Mouse (Mus musculus) MEL (cell line): ENCODE data around the gene Hsd17b3. TPM values are rescaled to one million over a fixed set of nuclear protein-coding genes. Genes with fewer than 3 reads are reported as not detected.
A peak's percentile ranks its signal among the peaks of the same experiment; 100 is the strongest.

Experiments
- DNase-seq: peaks from one replicate; pipeline ENCODE4 v3.0.0; 2011; ENCODE audit warnings: low read depth, low spot score
- H3K27ac ChIP-seq: 2 replicates; pipeline ENCODE4 v1.5.1; 2012; ENCODE audit warnings: low read depth, mild to moderate bottlenecking, control low read depth, low read length, moderate library complexity; ENCODE audit not compliant: control insufficient read depth
- H3K27me3 ChIP-seq, 2 experiments: fragments of 150-350 bp in 1 of 2; sonication (generic) in 1 of 2; 2 replicates each; pipeline ENCODE4 v1.6.1; 2012; ENCODE audit warnings: low read length in 2 of 2, mild to moderate bottlenecking in 2 of 2, improper control_type of control experiment in 1 of 2, moderate library complexity in 1 of 2; ENCODE audit not compliant: insufficient read depth in 2 of 2, control insufficient read depth in 1 of 2
- H3K36me3 ChIP-seq, 2 experiments: 2 replicates each; pipeline ENCODE4 v1.6.1; 2012 to 2014; ENCODE audit warnings: low read length in 2 of 2, improper control_type of control experiment in 1 of 2, inconsistent platforms in 1 of 2, mild to moderate bottlenecking in 1 of 2; ENCODE audit not compliant: insufficient read depth in 2 of 2, control insufficient read depth in 1 of 2
- H3K4me1 ChIP-seq, 2 experiments: fragments of 150-350 bp in 1 of 2; sonication (generic) in 1 of 2; 2 replicates each; pipeline ENCODE4 v1.6.1; 2012; ENCODE audit warnings: low read length in 2 of 2, improper control_type of control experiment in 1 of 2, mild to moderate bottlenecking in 1 of 2; ENCODE audit not compliant: insufficient read depth in 2 of 2, control insufficient read depth in 1 of 2
- H3K4me3 ChIP-seq, 2 experiments: fragments of 150-350 bp in 1 of 2; sonication (generic) in 1 of 2; 2 replicates each; pipeline ENCODE4 v1.5.1; 2012; ENCODE audit warnings: low read depth in 2 of 2, low read length in 2 of 2, mild to moderate bottlenecking in 2 of 2, moderate library complexity in 2 of 2, control low read depth in 1 of 2, improper control_type of control experiment in 1 of 2; ENCODE audit not compliant: control insufficient read depth in 1 of 2, insufficient read depth in 1 of 2
- H3K79me2 ChIP-seq: 2 replicates; pipeline ENCODE4 v1.6.1; 2012; ENCODE audit warnings: mild to moderate bottlenecking, low read length, moderate library complexity; ENCODE audit not compliant: control insufficient read depth, poor library complexity, insufficient read depth
- H3K9ac ChIP-seq: 2 replicates; pipeline ENCODE4 v1.6.1; 2012; ENCODE audit warnings: low read depth, mild to moderate bottlenecking, control low read depth, low read length, moderate library complexity; ENCODE audit not compliant: control insufficient read depth, poor library complexity, severe bottlenecking
- H3K9me3 ChIP-seq: fragments of 150-350 bp; sonication (generic); replicated peaks from 2 replicates; pipeline ENCODE4 v1.6.1; 2012; ENCODE audit warnings: mild to moderate bottlenecking, low read length, improper control_type of control experiment, moderate library complexity; ENCODE audit not compliant: insufficient read depth
- CHD1 ChIP-seq: IDR thresholded peaks from 2 replicates; pipeline ENCODE4 v1.6.1; 2012; ENCODE audit warnings: low read depth, mild to moderate bottlenecking, inconsistent platforms, low read length, improper control_type of control experiment
- CHD2 ChIP-seq: IDR thresholded peaks from 2 replicates; pipeline ENCODE4 v1.6.1; 2011; ENCODE audit warnings: low read length, improper control_type of control experiment
- CTCF ChIP-seq, 3 experiments: IDR thresholded peaks in 2 of 3; conservative IDR thresholded peaks in 1 of 3; 2 replicates each; pipeline ENCODE4 v1.5.1; 2011 to 2012; ENCODE audit warnings: low read length in 3 of 3, low read depth in 2 of 3, mild to moderate bottlenecking in 2 of 3, improper control_type of control experiment in 1 of 3, inconsistent platforms in 1 of 3, mixed read lengths in 1 of 3, moderate library complexity in 1 of 3; ENCODE audit not compliant: control insufficient read depth in 1 of 3, insufficient read depth in 1 of 3, poor library complexity in 1 of 3, severe bottlenecking in 1 of 3
- ELF1 ChIP-seq: IDR thresholded peaks from 2 replicates; pipeline ENCODE4 v1.6.1; 2014; ENCODE audit warnings: low read depth, mild to moderate bottlenecking, inconsistent platforms, low read length, improper control_type of control experiment, moderate library complexity
- EP300 ChIP-seq, 2 experiments: IDR thresholded peaks; 2 replicates each; pipeline ENCODE4 v1.6.1; 2011; ENCODE audit warnings: improper control_type of control experiment in 2 of 2, low read length in 2 of 2, low read depth in 1 of 2, mild to moderate bottlenecking in 1 of 2
- GABPA ChIP-seq: IDR thresholded peaks from 2 replicates; pipeline ENCODE4 v1.6.1; 2012; ENCODE audit warnings: low read depth, mild to moderate bottlenecking, inconsistent platforms, low read length, improper control_type of control experiment, moderate library complexity
- GATA1 ChIP-seq: IDR thresholded peaks from 2 replicates; pipeline ENCODE4 v1.6.1; 2011; ENCODE audit warnings: low read depth, low read length, improper control_type of control experiment
- HCFC1 ChIP-seq: IDR thresholded peaks from 2 replicates; pipeline ENCODE4 v1.6.1; 2012; ENCODE audit warnings: low read depth, mild to moderate bottlenecking, inconsistent platforms, low read length, improper control_type of control experiment, moderate library complexity
- KAT2A ChIP-seq: conservative IDR thresholded peaks from 2 replicates; pipeline ENCODE4 v1.6.1; 2012; ENCODE audit warnings: low read depth, low read length, improper control_type of control experiment, inconsistent platforms
- MAFK ChIP-seq: IDR thresholded peaks from 2 replicates; pipeline ENCODE4 v1.6.1; 2011; ENCODE audit warnings: low read depth, mild to moderate bottlenecking, low read length, improper control_type of control experiment, borderline replicate concordance
- MEF2A ChIP-seq: IDR thresholded peaks from 2 replicates; pipeline ENCODE4 v1.6.1; 2014; ENCODE audit warnings: low read depth, mild to moderate bottlenecking, inconsistent platforms, low read length, improper control_type of control experiment; ENCODE audit not compliant: poor library complexity, insufficient replicate concordance, severe bottlenecking; ENCODE audit errors: extremely low read depth
- MYB ChIP-seq: IDR thresholded peaks from 2 replicates; pipeline ENCODE4 v1.6.1; 2011; ENCODE audit warnings: mild to moderate bottlenecking, low read depth, low read length, improper control_type of control experiment
- NELFE ChIP-seq: IDR thresholded peaks from 2 replicates; pipeline ENCODE4 v1.6.1; 2011; ENCODE audit warnings: low read depth, low read length, improper control_type of control experiment
- POLR2AphosphoS2 ChIP-seq: IDR thresholded peaks from 2 replicates; pipeline ENCODE4 v1.6.1; 2011; ENCODE audit warnings: low read length, improper control_type of control experiment
- POLR2AphosphoS5 ChIP-seq: IDR thresholded peaks from 2 replicates; pipeline ENCODE4 v1.6.1; 2012; ENCODE audit warnings: low read depth, borderline replicate concordance, mild to moderate bottlenecking, inconsistent platforms, low read length, moderate library complexity, mixed read lengths
- RAD21 ChIP-seq: IDR thresholded peaks from 2 replicates; pipeline ENCODE4 v1.6.1; 2011; ENCODE audit warnings: mild to moderate bottlenecking, low read depth, low read length, improper control_type of control experiment
- RCOR1 ChIP-seq: IDR thresholded peaks from 2 replicates; pipeline ENCODE4 v1.6.1; 2012; ENCODE audit warnings: low read depth, mild to moderate bottlenecking, inconsistent platforms, low read length, improper control_type of control experiment
- SMC3 ChIP-seq: IDR thresholded peaks from 2 replicates; pipeline ENCODE4 v1.6.1; 2011; ENCODE audit warnings: low read depth, low read length, improper control_type of control experiment
- TAL1 ChIP-seq: IDR thresholded peaks from 2 replicates; pipeline ENCODE4 v1.6.1; 2012; ENCODE audit warnings: mild to moderate bottlenecking, inconsistent platforms, low read length, moderate library complexity, mixed read lengths
- UBTF ChIP-seq: IDR thresholded peaks from 2 replicates; pipeline ENCODE4 v1.6.1; 2012; ENCODE audit warnings: low read depth, mild to moderate bottlenecking, inconsistent platforms, low read length, improper control_type of control experiment, moderate library complexity, borderline replicate concordance; ENCODE audit not compliant: insufficient read depth
- USF1 ChIP-seq: IDR thresholded peaks from 2 replicates; pipeline ENCODE4 v1.6.1; 2014; ENCODE audit warnings: low read depth, mild to moderate bottlenecking, inconsistent platforms, low read length, improper control_type of control experiment, moderate library complexity
- ZC3H11A ChIP-seq: IDR thresholded peaks from 2 replicates; pipeline ENCODE4 v1.6.1; 2012; ENCODE audit warnings: low read depth, mild to moderate bottlenecking, inconsistent platforms, low read length, improper control_type of control experiment
- ZKSCAN1 ChIP-seq: IDR thresholded peaks from 2 replicates; pipeline ENCODE4 v1.6.1; 2012; ENCODE audit warnings: low read depth, mild to moderate bottlenecking, inconsistent platforms, low read length, improper control_type of control experiment, moderate library complexity
- ZMIZ1 ChIP-seq: IDR thresholded peaks from 2 replicates; pipeline ENCODE4 v1.6.1; 2012; ENCODE audit warnings: low read depth, mild to moderate bottlenecking, inconsistent platforms, low read length, improper control_type of control experiment, moderate library complexity
- ZNF384 ChIP-seq: IDR thresholded peaks from 2 replicates; pipeline ENCODE4 v1.6.1; 2012; ENCODE audit warnings: low read depth, mild to moderate bottlenecking, inconsistent platforms, low read length, improper control_type of control experiment
- polyA plus RNA-seq, 2 experiments: library from polyadenylated mRNA; stranded (reverse) in 1 of 2; unstranded in 1 of 2; fragments of >175 nt in 1 of 2; fragments of >200 nt in 1 of 2; gene quantifications; 2 replicates each; pipeline versions ENCODE4 v1.2.1 to v1.2.4; 2012; ENCODE audit warnings: low replicate concordance in 2 of 2, low read depth in 1 of 2; ENCODE audit not compliant: insufficient read length in 2 of 2, insufficient read depth in 1 of 2, missing spikeins in 1 of 2
- total RNA-seq: library from RNA; depleted of rRNA; stranded (reverse); fragments of 300-350 nt; gene quantifications from 2 replicates; pipeline ENCODE4 v1.2.3, GENCODE M21; 2012

Gene Hsd17b3
- total and polyA plus RNA-seq, 3 experiments = not detected

DNA sequence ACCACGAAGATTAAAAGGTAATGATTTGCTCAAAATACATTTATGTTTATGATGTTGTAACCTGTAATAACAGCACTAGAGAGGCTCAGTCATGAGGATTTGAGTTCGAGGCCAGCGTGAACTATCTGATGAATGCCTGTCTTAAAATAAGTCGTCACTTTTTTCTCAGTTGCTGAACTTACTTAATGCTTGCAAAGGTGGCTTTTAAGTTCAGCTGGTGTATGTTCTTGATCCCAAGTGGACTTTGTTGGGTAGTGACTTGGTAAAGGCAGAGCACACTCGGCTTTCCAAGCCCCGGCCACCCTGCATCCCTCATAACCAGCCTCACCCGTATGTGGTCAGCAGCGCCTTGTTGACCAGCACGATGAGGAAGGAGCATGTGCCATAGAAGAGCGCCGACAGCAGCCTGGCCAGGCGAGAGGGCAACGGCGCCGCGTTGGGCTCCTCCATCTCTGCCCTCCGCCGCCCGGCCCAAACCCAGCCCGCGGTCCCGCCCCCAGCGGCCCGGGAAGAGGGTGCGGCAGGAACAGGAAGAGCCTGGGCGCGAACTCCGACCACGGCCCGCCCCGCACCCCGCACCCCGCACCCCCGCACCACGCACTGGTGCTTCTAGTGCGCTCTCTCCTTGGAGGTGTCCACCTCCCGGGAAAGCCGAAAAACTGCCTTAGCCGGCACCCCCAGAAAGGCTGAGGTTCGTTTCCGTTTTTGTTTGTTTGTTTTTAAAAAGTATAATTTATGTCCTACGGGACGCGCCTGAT is 40.0 kb upstream of the Hsd17b3 start, which contains the start of gene Slc35d2 (continued):
- TF ChIP-seq ELF1 = peak; percentile 55
- no peak for TF ChIP-seq USF1
- no peak for TF ChIP-seq RAD21

DNA sequence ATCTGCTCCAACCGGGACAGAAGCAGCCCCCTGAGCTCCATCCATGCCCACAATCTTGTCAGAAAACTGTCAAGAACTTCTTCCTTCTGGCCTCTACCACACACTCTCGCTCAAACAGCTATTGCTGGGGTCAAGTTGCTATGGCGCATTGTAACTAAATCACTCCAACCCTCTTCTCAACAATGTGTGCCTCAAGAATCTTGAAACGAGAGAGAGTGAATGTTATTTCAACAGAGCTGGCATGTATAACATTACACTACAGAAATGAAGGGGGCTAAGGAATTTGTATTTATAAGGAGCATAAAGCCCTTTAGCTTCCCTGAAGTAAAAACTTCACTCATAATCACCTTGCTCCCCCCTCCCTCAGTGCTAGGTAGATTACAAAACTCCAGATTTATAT is 37.3 kb upstream of the Hsd17b3 start:
- H3K4me3 ChIP-seq = 0 out of 4 replicates have a peak overlapping the region, but pooled peaks of 1 of the 2 experiments have one; percentile 31
- H3K4me1 ChIP-seq = peaks cover 5 to 8% of the 10 kb centered on the region in 2 experiments
- TF ChIP-seq EP300 (IDR thresholded peaks at IDR 0.05; ENCODE audit: low read depth in 1 of 2, low read length in 2 of 2) (no peak), ZNF384 (no peak), NELFE (no peak), ZC3H11A (no peak), UBTF (no peak), POLR2AphosphoS5 (no peak)
- H3K9ac ChIP-seq = no peak overlapping the region
- no peaks in the 10 kb centered on the region for H3K27me3 ChIP-seq
- no peak overlapping the region; the same call in 1 of the 2 replicates for H3K27ac ChIP-seq
- peaks cover 0 to 5% of the 10 kb centered on the region in 2 experiments; a peak in 2 of 4 replicates for H3K36me3 ChIP-seq
- no peaks in the 10 kb centered on the region for H3K9me3 ChIP-seq
- no peak for DNase-seq
- H3K79me2 ChIP-seq = peaks cover 2% of the 10 kb centered on the region; the same call in 1 of the 2 replicates

DNA sequence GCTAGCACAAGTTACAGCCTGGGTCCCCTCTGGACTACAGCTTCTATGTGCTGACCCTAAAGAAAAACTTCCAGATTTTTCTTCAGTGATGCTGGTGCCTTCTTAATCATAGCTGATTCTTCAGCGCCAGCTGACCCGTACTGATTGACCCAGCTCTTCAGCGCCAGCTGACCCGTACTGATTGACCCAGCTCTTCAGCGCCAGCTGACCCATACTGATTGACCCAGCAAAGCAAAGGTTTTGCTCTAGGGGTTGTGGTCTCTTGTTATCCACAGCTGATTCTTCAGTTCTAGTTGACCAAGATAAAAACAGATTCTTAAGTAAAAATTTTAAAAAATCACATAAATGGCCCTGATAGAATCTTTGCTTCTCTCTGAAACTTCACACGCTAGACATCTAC is 35.9 kb upstream of the Hsd17b3 start:
- TF ChIP-seq EP300 (IDR thresholded peaks at IDR 0.05; ENCODE audit: low read depth in 1 of 2, low read length in 2 of 2) (no peak), GABPA (no peak), CHD2 (no peak), TAL1 (no peak), ELF1 (no peak), HCFC1 (no peak), RCOR1 (no peak), ZMIZ1 (no peak), CTCF (IDR thresholded peaks at IDR 0.05 in 2 of 3, conservative IDR thresholded peaks at IDR 0.05 in 1 of 3; ENCODE audit: control insufficient read depth in 1 of 3, insufficient read depth in 1 of 3, low read depth in 2 of 3, low read length in 3 of 3, poor library complexity in 1 of 3, severe bottlenecking in 1 of 3) (no peak), SMC3 (no peak), KAT2A (no peak), GATA1 (no peak), ZNF384 (no peak), MAFK (no peak), MEF2A (no peak), MYB (no peak), CHD1 (no peak), ZKSCAN1 (no peak), POLR2AphosphoS2 (no peak)
- peaks cover 0 to 5% of the 10 kb centered on the region in 2 experiments; a peak in 2 of 4 replicates for H3K36me3 ChIP-seq

More for the DNA sequence above, 35.9 kb upstream of the Hsd17b3 start:
- Histone ChIP-seq H3K27ac (no peak overlapping the region), H3K9ac (no peak overlapping the region), H3K4me1 (peaks cover 5 to 8% of the 10 kb centered on the region in 2 experiments), H3K9me3 (no peaks in the 10 kb centered on the region), H3K27me3 (no peaks in the 10 kb centered on the region), H3K79me2 (peaks cover 2% of the 10 kb centered on the region; the same call in 1 of the 2 replicates), H3K4me3 (no peak overlapping the region)
- no peak for DNase-seq
